Mouse (Mus musculus) hindbrain, embryonic 11.5 days (tissue): ENCODE data around the gene 3110040M04Rik. TPM values are rescaled to one million over a fixed set of nuclear protein-coding genes. Genes with fewer than 3 reads are reported as not detected.
"Not testable (repeated sequence)": the region's sequence is repeated elsewhere in the genome, so short reads cannot be mapped to it uniquely, and the experiment has no call there.

Source experiments
- ATAC-seq: fragments of 200-750 bp; cut with Nextera tagmentation; 2 replicates; pipeline ENCODE4 v1.8.0; 2017; ENCODE audit warnings: mild to moderate bottlenecking, moderate TSS enrichment, moderate library complexity; ENCODE audit not compliant: low FRiP score
- DNase-seq: peaks from one replicate; pipeline ENCODE4 v3.0.0-alpha.2; 2015; ENCODE audit warnings: low spot score
- H3K27ac ChIP-seq: fragments of 300-500 bp; sonication (generic); 2 replicates; pipeline ENCODE4 v1.5.1; 2014; ENCODE audit warnings: mild to moderate bottlenecking, low read depth, low read length
- H3K27me3 ChIP-seq: fragments of 300-500 bp; sonication (generic); 2 replicates; pipeline ENCODE4 v1.6.1; 2014; ENCODE audit warnings: mild to moderate bottlenecking, low read length, moderate library complexity, mixed read lengths; ENCODE audit not compliant: control insufficient read depth, insufficient read depth
- H3K36me3 ChIP-seq: fragments of 300-500 bp; sonication (generic); 2 replicates; pipeline ENCODE4 v1.6.1; 2014; ENCODE audit warnings: mild to moderate bottlenecking, low read length, moderate library complexity, mixed read lengths; ENCODE audit not compliant: control insufficient read depth, insufficient read depth
- H3K4me1 ChIP-seq: fragments of 300-500 bp; sonication (generic); replicated peaks from 2 replicates; pipeline ENCODE4 v1.6.1; 2014; ENCODE audit warnings: low read length, mixed read lengths; ENCODE audit not compliant: control insufficient read depth, insufficient read depth
- H3K4me2 ChIP-seq: fragments of 300-500 bp; sonication (generic); replicated peaks from 2 replicates; pipeline ENCODE4 v1.6.1; 2014; ENCODE audit warnings: mild to moderate bottlenecking, low read depth, low read length
- H3K4me3 ChIP-seq: fragments of 300-500 bp; sonication (generic); 2 replicates; pipeline ENCODE4 v1.5.1; 2014; ENCODE audit warnings: low read depth, low read length
- H3K9ac ChIP-seq: fragments of 300-500 bp; sonication (generic); 2 replicates; pipeline ENCODE4 v1.6.1; 2014; ENCODE audit warnings: low read depth, low read length
- H3K9me3 ChIP-seq: fragments of 300-500 bp; sonication (generic); 2 replicates; pipeline ENCODE4 v1.6.1; 2016; ENCODE audit warnings: low read length; ENCODE audit not compliant: control insufficient read depth
- WGBS: fragments of 180-500 bp; shearing (Covaris S2); extraction: QIAGEN DNeasy Blood & Tissue Kit; methylation state at CpG from one replicate; pipeline ENCODE4 v1.1.7; 2014; 5-methylcytosine and 5-hydroxymethylcytosine counted together
- polyA plus RNA-seq: library from polyadenylated mRNA; unstranded; fragments of >200 nt; fragmentation: Nextera tagmentation; extraction: Ambion mirVana; gene quantifications from 2 replicates; pipeline ENCODE4 v1.2.1, GENCODE M21; 2014

The 3110040M04Rik gene
- polyA plus RNA-seq, 1 experiment from 2014 or later: 0.57 TPM

DNA sequence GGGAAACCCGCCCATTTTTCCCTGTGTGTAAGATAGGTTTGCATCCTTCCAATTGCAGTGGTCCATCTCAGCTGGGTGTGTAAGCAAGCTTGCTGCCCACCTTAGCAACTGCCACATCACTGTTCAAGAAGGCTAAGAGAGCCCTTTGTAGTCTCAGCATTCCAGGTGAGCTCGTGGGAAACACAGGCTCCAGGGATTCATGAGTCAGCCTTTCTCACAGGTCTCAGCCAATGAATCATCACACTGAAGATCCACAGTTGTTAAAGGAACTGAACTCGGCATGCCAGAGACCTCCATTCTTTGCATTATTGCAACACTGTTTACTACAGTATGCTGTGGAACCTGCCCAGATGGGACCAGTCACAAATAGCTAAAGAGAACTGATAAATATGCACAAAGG is 35.3 kb upstream of the 3110040M04Rik start:
- Histone ChIP-seq H3K4me2 (no peak overlapping the region), H3K36me3 (no peaks in the 10 kb centered on the region), H3K27me3 (no peaks in the 10 kb centered on the region), H3K27ac (no peak overlapping the region), H3K9me3 (no peaks in the 10 kb centered on the region), H3K4me3 (no peak overlapping the region), H3K9ac (no peak overlapping the region), H3K4me1 (peaks cover 2% of the 10 kb centered on the region; the same call in 1 of the 2 replicates)
- WGBS: 83% methylated on average over 3 of the region's 3 CpGs
- ATAC-seq (no peak), DNase-seq (no peak)

DNA sequence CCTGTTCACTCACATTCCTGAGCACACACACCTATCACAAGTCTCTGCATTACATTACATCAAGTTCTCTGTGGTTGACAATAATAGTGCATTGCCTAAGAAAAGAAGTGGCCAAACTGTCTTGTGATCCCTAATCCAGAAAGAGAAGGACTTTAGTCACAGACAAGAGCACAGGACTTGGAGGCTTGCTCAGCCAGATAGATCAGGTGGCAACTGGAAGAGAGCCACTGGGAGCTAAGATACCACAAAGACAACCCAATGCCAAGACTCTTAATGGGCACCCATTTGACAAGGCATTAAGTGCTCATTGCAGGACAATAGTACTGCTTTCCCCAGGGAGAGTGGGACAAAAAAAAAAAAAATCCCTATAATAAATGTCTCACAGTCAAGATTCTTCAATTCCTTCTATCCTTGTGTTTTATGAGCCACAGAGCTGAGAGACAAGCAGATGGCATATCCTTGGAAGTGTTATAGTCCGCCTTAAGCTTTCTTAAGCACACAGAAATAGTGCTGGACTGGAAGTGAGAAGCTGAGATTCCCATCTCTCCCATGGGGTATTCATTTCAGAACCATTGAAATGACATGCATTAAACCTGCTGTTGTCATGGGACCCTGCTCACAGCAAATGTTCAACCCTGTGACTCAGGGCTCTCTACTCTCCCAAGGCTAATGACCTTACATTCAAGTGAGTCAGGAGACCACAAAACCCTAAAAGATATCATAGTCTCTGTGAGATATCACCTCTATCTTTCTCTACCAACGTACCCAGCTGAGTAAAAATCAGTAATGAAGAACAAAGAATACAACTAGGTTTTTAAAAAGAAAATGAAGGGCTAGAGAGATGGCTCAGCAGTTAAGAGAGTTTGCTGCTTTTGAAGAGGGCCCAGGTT is 32.1 kb upstream of the 3110040M04Rik start:
- WGBS: 80% methylated on average over 2 of the region's 2 CpGs
- no peak for ATAC-seq

DNA sequence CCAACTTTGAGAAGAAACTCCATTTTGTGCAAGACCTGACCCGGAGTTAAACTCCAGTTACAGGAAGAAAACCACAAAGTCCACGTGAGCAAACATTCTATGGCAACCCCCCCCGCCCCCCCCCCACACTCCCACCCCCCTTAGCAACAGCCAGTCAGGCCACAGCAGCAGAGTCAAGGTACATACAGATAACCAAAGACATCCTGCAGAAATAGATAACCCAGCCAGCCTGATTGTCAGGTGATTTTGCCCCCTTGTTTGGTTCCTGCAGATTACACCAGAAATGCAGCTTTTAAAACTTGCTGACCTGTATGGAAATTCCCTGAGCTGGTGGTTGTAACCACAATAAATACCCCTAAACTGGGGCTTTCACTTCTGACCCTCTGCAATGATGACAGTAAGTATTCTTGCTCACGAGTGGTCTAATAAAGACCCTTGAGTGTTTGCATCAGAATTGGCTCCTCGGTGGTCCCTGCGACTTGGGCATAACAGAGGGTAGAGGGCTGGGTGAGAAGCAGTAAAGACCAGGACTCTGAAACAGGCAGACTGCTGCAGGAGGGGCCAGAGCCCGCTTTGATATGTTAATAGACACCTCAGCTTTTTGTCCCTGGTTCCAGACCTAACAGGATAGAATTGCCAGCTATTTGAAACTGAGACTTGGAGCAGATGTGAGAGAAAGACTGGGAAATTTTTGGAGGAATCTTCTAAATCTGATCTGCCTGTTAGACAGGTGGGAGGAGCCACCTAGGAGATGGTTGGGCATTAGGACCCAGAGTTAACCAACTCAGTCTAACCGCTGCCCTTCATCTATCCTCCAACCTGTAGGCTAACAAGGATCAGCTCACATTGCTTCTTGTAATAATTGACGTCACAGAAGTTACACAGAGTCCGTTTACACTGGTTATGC is 26.6 kb upstream of the 3110040M04Rik start:
- 4% methylated on average over 10 of the region's 10 CpGs for WGBS
- Histone ChIP-seq H3K4me1 (peaks cover 3% of the 10 kb centered on the region), H3K9ac (peak overlapping the region; percentile 15; the same call in 1 of the 2 replicates), H3K4me2 (peak overlapping the region; percentile 37), H3K27ac (0 out of 2 replicates have a peak overlapping the region, but pooled peaks have one; percentile 10), H3K9me3 (no peaks in the 10 kb centered on the region), H3K36me3 (no peaks in the 10 kb centered on the region), H3K4me3 (peak overlapping the region; percentile 6; the same call in 1 of the 2 replicates), H3K27me3 (no peaks in the 10 kb centered on the region)
- DNase-seq (peak; percentile 51), ATAC-seq (peak; percentile 75)

More for the DNA sequence above, 32.1 kb upstream of the 3110040M04Rik start:
- Histone ChIP-seq H3K4me2 (no peak overlapping the region), H3K9me3 (no peaks in the 10 kb centered on the region), H3K27me3 (no peaks in the 10 kb centered on the region), H3K9ac (no peak overlapping the region), H3K4me3 (no peak overlapping the region), H3K36me3 (no peaks in the 10 kb centered on the region), H3K4me1 (peaks cover 2% of the 10 kb centered on the region; the same call in 1 of the 2 replicates), H3K27ac (no peak overlapping the region)
- no peak for DNase-seq

DNA sequence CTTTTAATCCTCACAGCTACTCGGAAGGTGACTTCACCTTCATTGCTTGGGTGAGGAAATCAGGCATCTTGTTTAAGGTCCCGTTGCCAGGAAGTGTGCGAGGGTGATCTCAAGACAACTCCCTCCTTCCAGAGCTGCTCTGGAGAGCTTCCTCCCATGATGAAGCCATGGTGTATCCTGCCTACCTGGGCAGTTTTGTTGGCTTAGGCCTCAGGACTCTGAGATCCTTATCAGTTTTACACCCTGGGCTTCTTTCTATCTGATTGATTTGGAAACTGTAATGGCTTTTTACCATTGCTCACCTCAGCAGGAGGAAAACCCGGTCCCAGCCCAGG is 26.0 kb upstream of the 3110040M04Rik start:
- Histone ChIP-seq H3K4me2 (peak overlapping the region; percentile 37), H3K9ac (peak overlapping the region; percentile 15; the same call in 1 of the 2 replicates), H3K4me1 (peaks cover 3% of the 10 kb centered on the region), H3K27me3 (no peaks in the 10 kb centered on the region), H3K4me3 (peak overlapping the region; percentile 6; the same call in 1 of the 2 replicates), H3K36me3 (no peaks in the 10 kb centered on the region), H3K27ac (0 out of 2 replicates have a peak overlapping the region, but pooled peaks have one; percentile 10), H3K9me3 (no peaks in the 10 kb centered on the region)
- DNase-seq (no peak), ATAC-seq (peak; percentile 34; the same call in 1 of the 2 replicates)
- 14% methylated on average over 4 of the region's 4 CpGs for WGBS

DNA sequence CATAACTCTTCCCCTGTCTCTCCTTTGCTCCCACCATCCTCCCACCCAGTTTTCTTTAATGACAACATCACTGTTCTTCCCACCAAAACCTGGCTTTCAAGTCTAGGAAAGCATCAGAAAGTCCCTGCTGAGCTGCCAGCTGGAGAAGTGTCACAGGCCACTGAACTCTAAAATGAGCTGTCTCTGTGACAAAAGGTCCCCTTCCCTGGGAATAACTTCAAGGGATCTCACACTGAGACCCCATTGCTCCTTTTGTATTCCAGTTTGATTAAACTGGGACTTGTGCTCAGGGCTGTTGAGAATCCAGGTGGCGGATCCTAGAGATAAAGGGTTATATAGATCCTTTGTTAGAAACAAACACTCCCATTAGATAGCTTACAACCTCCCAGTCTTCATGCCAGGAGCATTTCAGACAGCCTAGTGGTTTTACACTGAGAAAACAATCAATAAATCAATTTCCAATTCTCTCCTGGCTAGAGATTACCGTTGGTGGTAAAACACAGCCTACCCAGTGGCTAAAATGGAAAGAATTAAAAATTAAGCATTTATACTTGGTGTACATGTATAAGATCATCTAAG is 25.3 kb upstream of the 3110040M04Rik start:
- no peak overlapping the region for H3K4me2 ChIP-seq
- WGBS: 15% methylated on average over 2 of the region's 2 CpGs
- peak overlapping the region; percentile 59; the same call in 1 of the 2 replicates for H3K27ac ChIP-seq
- ATAC-seq (peak; percentile 79), DNase-seq (peak; percentile 37)
- no peak overlapping the region for H3K9ac ChIP-seq
- H3K9me3 ChIP-seq: no peaks in the 10 kb centered on the region
- H3K36me3 ChIP-seq: no peaks in the 10 kb centered on the region
- H3K27me3 ChIP-seq: no peaks in the 10 kb centered on the region
- H3K4me3 ChIP-seq: no peak overlapping the region
- H3K4me1 ChIP-seq: peaks cover 3% of the 10 kb centered on the region

DNA sequence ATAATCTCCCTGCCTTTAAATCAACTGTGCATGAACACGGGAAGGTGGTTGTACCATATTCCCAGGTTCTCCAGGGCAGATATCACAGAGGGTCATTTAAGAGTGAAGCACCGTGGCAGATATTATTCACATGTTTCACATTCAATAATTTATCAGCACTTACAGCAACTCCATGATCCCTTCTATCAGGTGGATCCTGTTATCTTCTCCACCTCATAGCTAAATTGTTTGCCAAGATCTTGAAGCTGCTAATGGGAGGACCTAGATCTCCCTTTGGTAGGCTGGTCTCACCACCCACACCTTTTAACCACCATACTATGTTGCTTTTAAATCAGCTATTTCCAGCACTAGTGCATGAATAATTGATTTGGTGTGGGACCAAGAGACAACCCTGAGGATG is 23.8 kb upstream of the 3110040M04Rik start:
- no peak overlapping the region for H3K4me3 ChIP-seq
- DNase-seq (no peak), ATAC-seq (no peak)
- no peak overlapping the region for H3K27ac ChIP-seq
- H3K4me2 ChIP-seq: no peak overlapping the region
- 85% methylated on average over 2 of the region's 2 CpGs for WGBS
- H3K9ac ChIP-seq: no peak overlapping the region
- H3K9me3 ChIP-seq: no peaks in the 10 kb centered on the region
- H3K4me1 ChIP-seq: peaks cover 3% of the 10 kb centered on the region
- H3K36me3 ChIP-seq: no peaks in the 10 kb centered on the region
- no peaks in the 10 kb centered on the region for H3K27me3 ChIP-seq

DNA sequence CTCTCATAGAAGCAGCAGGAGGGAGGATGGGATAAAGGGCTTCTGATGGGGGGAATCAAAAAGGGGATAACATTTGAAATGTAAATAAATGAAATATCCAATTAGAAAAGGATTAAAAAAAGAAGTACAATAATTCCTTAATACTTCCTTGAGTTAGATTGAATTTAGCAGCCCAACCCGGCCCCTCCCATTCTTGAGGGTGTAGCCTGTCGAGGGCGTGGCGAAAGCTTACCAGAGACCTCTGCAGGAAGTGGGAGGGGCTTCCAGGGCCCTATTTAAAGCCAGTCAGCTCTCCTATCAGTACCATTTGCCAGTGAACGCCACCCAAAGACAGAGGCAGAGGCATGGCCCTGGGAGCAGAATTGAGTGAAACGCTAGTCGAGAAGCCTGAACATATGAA is 21.7 kb upstream of the 3110040M04Rik start, which contains the start of gene Gm47985:
Gm47985 (plus strand) TSS at position 272 of the 400 bp plus-strand sequence.
- not testable (repeated sequence) for DNase-seq, ATAC-seq, H3K36me3 ChIP-seq, H3K9me3 ChIP-seq, H3K4me3 ChIP-seq, H3K4me2 ChIP-seq, H3K9ac ChIP-seq, H3K27me3 ChIP-seq, H3K4me1 ChIP-seq, H3K27ac ChIP-seq
- WGBS: no CpG with 5 or more reads among the region's 7 CpGs

DNA sequence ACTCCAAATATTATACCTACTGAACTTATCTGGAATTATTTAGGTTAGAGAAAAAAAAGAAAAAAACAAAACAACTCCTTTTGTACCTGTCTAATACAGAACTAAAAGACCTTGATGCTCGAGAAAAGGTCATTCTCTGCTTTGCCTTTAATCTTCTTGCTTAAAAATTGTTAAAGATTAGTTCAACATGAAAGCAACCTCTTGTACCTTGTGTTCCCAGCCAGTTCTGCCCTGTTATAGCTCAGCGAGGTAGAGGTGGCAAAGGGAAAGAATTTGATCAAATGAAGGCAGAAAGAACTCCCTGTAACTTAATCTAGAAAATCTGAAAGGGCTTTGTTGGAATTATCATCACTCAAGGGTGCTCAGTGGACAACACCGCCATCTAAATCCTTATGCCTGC is 17.7 kb upstream of the 3110040M04Rik start:
- not testable (repeated sequence) for ATAC-seq, H3K4me1 ChIP-seq, H3K9ac ChIP-seq, H3K9me3 ChIP-seq, H3K36me3 ChIP-seq, H3K4me2 ChIP-seq, H3K4me3 ChIP-seq, H3K27ac ChIP-seq, DNase-seq, H3K27me3 ChIP-seq
- WGBS: 83% methylated on average over 3 of the region's 3 CpGs
